In the genomic region with DNA sequence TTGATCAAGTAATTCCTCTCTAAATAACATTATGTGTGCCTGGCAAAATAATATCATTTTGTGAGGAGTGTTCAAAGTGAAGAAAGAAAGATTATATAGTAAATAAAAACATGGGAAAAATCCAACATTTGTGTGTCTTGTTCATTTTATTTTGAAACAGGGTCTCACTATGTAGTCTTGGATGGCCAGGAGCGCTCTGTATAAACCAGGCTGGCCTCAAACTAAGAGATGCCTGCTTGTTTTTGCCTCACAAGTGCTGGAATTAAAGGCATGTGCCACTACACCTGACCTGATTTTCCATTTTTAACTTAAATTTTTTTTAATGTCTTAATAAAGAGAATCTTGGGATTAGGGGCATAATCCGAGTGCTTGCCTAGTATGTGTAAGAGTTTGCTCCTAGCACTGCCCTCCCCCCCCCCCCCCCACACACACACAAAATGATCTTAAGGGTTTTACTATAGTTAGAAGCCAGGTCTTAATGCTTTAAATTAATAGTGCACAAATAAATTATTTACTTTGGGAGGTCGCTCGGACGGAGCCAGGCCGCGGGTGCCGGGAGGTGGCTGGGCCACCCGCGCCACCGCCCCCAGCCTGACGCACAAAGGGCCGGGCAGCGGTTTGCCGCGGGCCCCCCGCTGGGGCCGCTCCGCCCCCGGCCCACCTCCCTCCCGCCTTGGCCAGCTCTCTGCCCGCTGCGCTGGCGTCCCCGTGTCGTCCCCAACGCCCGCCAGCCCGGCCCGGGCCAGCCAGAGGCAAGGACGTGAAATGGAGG, we compare ENCODE assay signal across 8 mouse cellular contexts.
DNase-seq lines count a peak whose midpoint lies in the region; ATAC-seq and TF ChIP-seq lines count a peak whose summit lies in the region.

No protein-coding gene starts in this region.

- no peak overlapping the region for H3K27ac ChIP-seq in lung, embryonic 15.5 days
- no peak overlapping the region for H3K27ac ChIP-seq in olfactory bulb, adult 2 months (ENCODE audit: insufficient read depth, low read depth, low read length)

- H3K4me1 ChIP-seq in lung, embryonic 15.5 days = no peaks in the 10 kb centered on the region
- H3K4me1 ChIP-seq in olfactory bulb, adult 2 months (ENCODE audit: control insufficient read depth, insufficient read depth, low read length) = 0 out of 2 replicates have a peak, but pooled peaks cover 3% of the 10 kb centered on the region

- no peaks in the 10 kb centered on the region for H3K36me3 ChIP-seq in lung, embryonic 15.5 days

- H3K27me3 ChIP-seq in lung, embryonic 15.5 days = no peaks in the 10 kb centered on the region

- ATAC-seq in lung, embryonic 15.5 days (ENCODE audit: borderline replicate concordance, extremely low read depth, low FRiP score, low TSS enrichment) = peak; percentile 59; the same call in 1 of the 2 replicates

- no peak for TF ChIP-seq POLR2A in olfactory bulb, adult 2 months (IDR thresholded peaks at IDR 0.05; ENCODE audit: insufficient read depth, low read depth, low read length)

- no peak overlapping the region for H3K9ac ChIP-seq in lung, embryonic 15.5 days

- H3K9me3 ChIP-seq in lung, embryonic 15.5 days = no peaks in the 10 kb centered on the region

- DNase-seq in adrenal gland, postnatal 14 days = peak; percentile 4
- DNase-seq in adrenal gland, adult (ENCODE audit: inconsistent age in 2 of 2, low spot score in 1 of 2) = no peak
- no peak for DNase-seq in lung, postnatal 10 days
- peak; percentile 5 to 31 for DNase-seq in kidney, postnatal 4 days
- no peak for DNase-seq in cerebellum, adult 11-12 months
- DNase-seq in layer of hippocampus, postnatal 36 days = no peak

- 7% methylated on average over 29 of the region's 31 CpGs for WGBS in lung, embryonic 15.5 days
- 21% methylated on average over 31 of the region's 31 CpGs for WGBS in olfactory bulb, adult 2 months

- peak overlapping the region; percentile 62 for H3K4me2 ChIP-seq in lung, embryonic 15.5 days

- H3K4me3 ChIP-seq in lung, embryonic 15.5 days = peak overlapping the region; percentile 33
- peak overlapping the region; percentile 30 for H3K4me3 ChIP-seq in olfactory bulb, adult 2 months (ENCODE audit: insufficient read depth, low read depth, low read length)

- no peak for TF ChIP-seq CTCF in olfactory bulb, adult 2 months (IDR thresholded peaks at IDR 0.05; ENCODE audit: insufficient read depth, low read depth, low read length)

Comparison
In these comparisons a context has a peak if more than half of its experiments do, and no peak if none do; other contexts are left out.
1. DNase-seq: peak in adrenal gland, postnatal 14 days (single experiment) and kidney, postnatal 4 days (2 of 2); none in adrenal gland, adult (0 of 2), lung, postnatal 10 days (single experiment), cerebellum, adult 11-12 months (single experiment) and layer of hippocampus, postnatal 36 days (0 of 2).